Mouse (Mus musculus) heart, adult 2 months (tissue): Measurements from ENCODE around the gene Noc4l. TPM values are rescaled to one million over a fixed set of nuclear protein-coding genes. Genes with fewer than 3 reads are reported as not detected.
A peak's percentile ranks its signal among the peaks of the same experiment; 100 is the strongest.

ENCODE experiments used
- DNase-seq, 2 experiments: peaks; one replicate each; pipeline ENCODE4 v3.0.0; 2021
- H3K27ac ChIP-seq: fragments of 200-600 bp; 2 replicates; pipeline ENCODE4 v1.8.1; 2022
- H3K27me3 ChIP-seq: fragments of 200-500 bp; 2 replicates; pipeline ENCODE4 v1.6.1; 2012; ENCODE audit warnings: mild to moderate bottlenecking, low read length, inconsistent platforms, mixed read lengths; ENCODE audit not compliant: control insufficient read depth, insufficient read depth
- H3K36me3 ChIP-seq: fragments of 200-500 bp; 2 replicates; pipeline ENCODE4 v1.6.1; 2012; ENCODE audit warnings: low read length, inconsistent platforms; ENCODE audit not compliant: control insufficient read depth, insufficient read depth
- H3K4me1 ChIP-seq: fragments of 200-500 bp; 2 replicates; pipeline ENCODE4 v1.6.1; 2011; ENCODE audit warnings: low read length; ENCODE audit not compliant: control insufficient read depth, insufficient read depth
- H3K4me3 ChIP-seq: fragments of 200-600 bp; 2 replicates; pipeline ENCODE4 v1.8.1; 2022
- H3K79me2 ChIP-seq: fragments of 200-500 bp; replicated peaks from 2 replicates; pipeline ENCODE4 v1.6.1; 2012; ENCODE audit warnings: mild to moderate bottlenecking, inconsistent platforms, low read length, moderate library complexity, mixed read lengths; ENCODE audit not compliant: control insufficient read depth, insufficient read depth
- H3K9ac ChIP-seq: fragments of 200-500 bp; 2 replicates; pipeline ENCODE4 v1.6.1; 2012; ENCODE audit warnings: low read depth, mild to moderate bottlenecking, control low read depth, inconsistent platforms, low read length, mixed read lengths
- CTCF ChIP-seq: fragments of 200-600 bp; IDR thresholded peaks from 2 replicates; pipeline ENCODE4 v1.8.1; 2022; ENCODE audit warnings: antibody characterized with exemption, mild to moderate bottlenecking, moderate library complexity
- EP300 ChIP-seq: fragments of 200-500 bp; IDR thresholded peaks from 2 replicates; pipeline ENCODE4 v1.6.1; 2011; ENCODE audit warnings: low read depth, low read length, control low read depth; ENCODE audit not compliant: insufficient read depth
- POLR2A ChIP-seq: fragments of 200-500 bp; IDR thresholded peaks from 2 replicates; pipeline ENCODE4 v1.6.1; 2011; ENCODE audit warnings: mild to moderate bottlenecking, low read depth, low read length, control low read depth; ENCODE audit not compliant: insufficient read depth
- WGBS: fragments of 180-500 bp; shearing (Covaris S2); methylation state at CpG from one replicate; pipeline ENCODE4 v1.1.7; 2018; 5-methylcytosine and 5-hydroxymethylcytosine counted together
- intact Hi-C: fragments of 180-260 bp; cut with DNase I; formaldehyde crosslinking; loops from one replicate; pipeline ENCODE4 v1.15.1; 2025
- microRNA-seq, 2 experiments: library from miRNA; unstranded; fragments of <30 nt; microRNA quantifications; one replicate each; pipeline ENCODE4 v1.2.0; 2021
- polyA plus RNA-seq: library from polyadenylated mRNA; depleted of rRNA; stranded (reverse); fragments of >200 nt; gene quantifications from 2 replicates; pipeline ENCODE4 v1.2.3, GENCODE M21; 2012; rRNA removed
- total RNA-seq, 2 experiments: library from RNA; stranded (reverse); gene quantifications; 2 replicates each; pipeline ENCODE4 v1.2.3; 2021

The Noc4l gene
- total and polyA plus RNA-seq, 3 experiments = 12.5 to 22.1 (median 14.5) TPM

DNA sequence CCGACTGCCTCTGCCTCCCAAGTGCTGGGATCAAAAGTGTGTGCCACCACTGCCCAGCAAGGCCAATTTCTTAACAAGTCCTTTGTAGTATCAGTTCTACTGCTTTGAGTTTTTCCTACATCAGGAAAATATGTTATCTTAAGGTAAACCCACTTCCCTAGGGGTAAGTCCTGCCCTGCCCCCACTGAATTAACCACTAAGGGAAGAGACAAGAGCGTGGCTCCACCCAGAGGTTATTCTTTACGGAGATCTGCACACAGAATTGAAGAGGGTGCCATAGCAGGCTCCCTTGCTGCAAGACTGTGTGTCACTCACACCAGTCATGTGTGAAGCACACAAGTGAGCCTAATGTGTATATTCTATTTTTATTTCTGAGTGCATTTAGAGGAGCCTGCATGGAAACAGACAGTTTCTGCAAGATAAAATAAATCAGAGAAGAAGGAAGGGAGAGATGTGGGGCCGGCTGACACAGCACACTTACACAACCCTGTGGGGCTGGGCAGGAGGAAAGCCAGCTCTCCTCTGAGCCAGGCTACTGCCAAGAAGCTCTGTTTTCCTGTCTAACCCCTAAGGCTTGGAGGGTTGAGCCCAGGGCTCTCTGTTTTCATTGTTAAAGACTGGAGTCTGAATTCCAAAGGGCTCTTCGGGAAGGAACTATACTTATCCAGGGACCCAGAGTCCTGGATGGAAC, 47.5 kb downstream of the Noc4l start:
- WGBS = 38% methylated on average over 5 of the region's 5 CpGs
- no peaks in the 10 kb centered on the region for H3K4me1 ChIP-seq
- no peak for DNase-seq
- H3K9ac ChIP-seq = no peak overlapping the region
- H3K27me3 ChIP-seq = no peaks in the 10 kb centered on the region; the same call in 1 of the 2 replicates
- H3K4me3 ChIP-seq = no peak overlapping the region
- no peak for TF ChIP-seq POLR2A
- no peak for TF ChIP-seq EP300
- TF ChIP-seq CTCF = no peak
- intact Hi-C loops = no loop called here
- no peaks in the 10 kb centered on the region for H3K36me3 ChIP-seq
- no peaks in the 10 kb centered on the region for H3K79me2 ChIP-seq
- no peak overlapping the region for H3K27ac ChIP-seq

- H3K36me3 ChIP-seq = no peaks in the 10 kb centered on the region
- H3K9ac ChIP-seq = no peak overlapping the region
- no peak overlapping the region for H3K27ac ChIP-seq
- H3K4me1 ChIP-seq = no peaks in the 10 kb centered on the region
- DNase-seq = no peak
- WGBS = 76% methylated on average over 2 of the region's 2 CpGs
- no peaks in the 10 kb centered on the region for H3K27me3 ChIP-seq
- intact Hi-C loops = no loop called here
- TF ChIP-seq POLR2A = no peak
- TF ChIP-seq CTCF = no peak
- no peak for TF ChIP-seq EP300
- H3K4me3 ChIP-seq = no peak overlapping the region
- H3K79me2 ChIP-seq = no peaks in the 10 kb centered on the region
These were observed 48.9 kb downstream of the Noc4l start for GRCm38 (mm10) chr5:110604311-110604710.

GRCm38 (mm10) chr5:110603016-110603685, 50.1 kb downstream of the Noc4l start:
- H3K27me3 ChIP-seq = no peaks in the 10 kb centered on the region
- no peak overlapping the region for H3K9ac ChIP-seq
- peak in 1 of 2 experiments; percentile 13 for DNase-seq
- no peaks in the 10 kb centered on the region for H3K79me2 ChIP-seq
- no peaks in the 10 kb centered on the region for H3K36me3 ChIP-seq
- H3K4me3 ChIP-seq = no peak overlapping the region
- intact Hi-C loops = no loop called here
- 72% methylated on average over 7 of the region's 7 CpGs for WGBS
- H3K27ac ChIP-seq = no peak overlapping the region
- TF ChIP-seq EP300 = no peak
- no peak for TF ChIP-seq CTCF
- no peak for TF ChIP-seq POLR2A
- peaks cover 2% of the 10 kb centered on the region for H3K4me1 ChIP-seq

Small RNA genes within 50 kb of the gene (microRNA-seq; reads per million reads assigned to microRNA genes)
- 0 to 0.77 reads per million in 2 experiments for gene Mir7026

Other genes starting within 250 kb of the Noc4l start
- gene Fbrsl1, start 204.9 kb downstream of the Noc4l start, total RNA-seq = 10 to 100 TPM; 47.0 to 51.8 TPM
- gene Fbrsl1, start 204.9 kb downstream of the Noc4l start, polyA plus RNA-seq = 28.1 and 39.3 TPM in 2 replicates
- not detected for gene Galnt9, start 109.1 kb downstream of the Noc4l start, total RNA-seq
- 0.20 TPM in 1 of 2 replicates, not detected in the other for gene Galnt9, start 109.1 kb downstream of the Noc4l start, polyA plus RNA-seq
- 1 to 10 TPM; 8.9 to 9.1 TPM for gene Ddx51, start within 50 bp of the Noc4l start, total RNA-seq
- 8.8 and 10.8 TPM in 2 replicates for gene Ddx51, start within 50 bp of the Noc4l start, polyA plus RNA-seq
- 10 to 100 TPM; 31.4 to 32.6 TPM for gene Ep400, start 117.3 kb upstream of the Noc4l start, total RNA-seq
- 18.4 and 21.0 TPM in 2 replicates for gene Ep400, start 117.3 kb upstream of the Noc4l start, polyA plus RNA-seq
- gene Pus1, start 127.2 kb upstream of the Noc4l start, total RNA-seq = 10 to 100 TPM; 19.1 to 21.3 TPM
- 15.8 and 16.2 TPM in 2 replicates for gene Pus1, start 127.2 kb upstream of the Noc4l start, polyA plus RNA-seq
- gene Ulk1, start 156.7 kb upstream of the Noc4l start, total RNA-seq = 10 to 100 TPM; 64.8 to 82.1 TPM
- 55.9 and 62.6 TPM in 2 replicates for gene Ulk1, start 156.7 kb upstream of the Noc4l start, polyA plus RNA-seq
- 10 to 100 TPM; 18.5 to 18.7 TPM for gene Hscb, start 186.4 kb upstream of the Noc4l start, total RNA-seq
- 14.8 and 17.7 TPM in 2 replicates for gene Hscb, start 186.4 kb upstream of the Noc4l start, polyA plus RNA-seq
- gene Chek2, start 186.6 kb upstream of the Noc4l start, total RNA-seq = 1 to 10 TPM; 2.6 to 3.1 TPM
- 3.4 and 5.5 TPM in 2 replicates for gene Chek2, start 186.6 kb upstream of the Noc4l start, polyA plus RNA-seq
- gene Ttc28, start 226.4 kb upstream of the Noc4l start, total RNA-seq = 10 to 100 TPM; 12.3 to 15.0 TPM
- gene Ttc28, start 226.4 kb upstream of the Noc4l start, polyA plus RNA-seq = 7.2 and 7.3 TPM in 2 replicates